Comparison of ENCODE assay signal across 7 mouse cellular contexts in the genomic region with DNA sequence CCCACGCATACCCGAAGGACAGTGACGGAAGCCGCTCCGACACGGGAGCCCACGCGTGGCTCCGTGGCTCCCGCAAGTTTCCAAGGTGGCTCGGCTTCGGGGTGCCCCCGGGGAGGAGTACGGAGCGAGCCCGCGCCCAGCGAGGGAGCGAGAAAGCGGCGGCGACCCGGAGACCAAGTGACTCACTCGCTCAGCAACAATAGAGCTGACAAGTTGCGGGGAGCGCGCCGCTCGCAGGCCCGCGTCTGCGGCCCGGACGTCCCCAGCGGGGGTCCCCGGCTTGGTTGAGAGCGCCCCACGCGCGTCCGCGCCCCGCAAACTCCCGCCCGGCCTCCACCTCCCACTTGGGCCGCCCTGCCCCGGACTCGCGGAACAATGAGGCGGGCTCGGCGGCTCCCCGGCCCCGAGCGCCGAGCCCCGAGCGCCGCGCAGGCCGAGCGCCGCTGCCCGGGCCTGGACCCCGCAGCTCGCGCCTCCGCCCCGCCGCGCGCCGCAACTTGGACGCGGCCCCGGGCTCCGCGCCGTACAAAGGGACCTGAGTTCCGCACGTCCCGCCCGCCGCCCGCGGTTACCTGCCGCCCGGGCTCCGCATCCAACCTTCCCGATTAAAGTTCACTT. TPM values are rescaled to one million over a fixed set of nuclear protein-coding genes. Genes with fewer than 3 reads are reported as not detected.
DNase-seq lines count a peak whose midpoint lies in the region; ATAC-seq lines count a peak whose summit lies in the region.

No protein-coding gene starts in this region.

- peaks cover 27% of the 10 kb centered on the region for H3K4me1 ChIP-seq in embryonic facial prominence, embryonic 10.5 days
- H3K4me1 ChIP-seq in limb, embryonic 13.5 days, result peaks cover 18% of the 10 kb centered on the region
- H3K4me1 ChIP-seq in midbrain, embryonic 13.5 days (replicated peaks), result peaks cover 32% of the 10 kb centered on the region

- under 1% methylated on average over 90 of the region's 90 CpGs for WGBS in embryonic facial prominence, embryonic 10.5 days
- under 1% methylated on average over 68 of the region's 90 CpGs for WGBS in limb, embryonic 13.5 days
- under 1% methylated on average over 82 of the region's 90 CpGs for WGBS in midbrain, embryonic 13.5 days

- H3K4me2 ChIP-seq in limb, embryonic 13.5 days (replicated peaks), result peak overlapping the region; percentile 70
- peak overlapping the region; percentile 70 for H3K4me2 ChIP-seq in midbrain, embryonic 13.5 days (replicated peaks)

- peak; percentile 68 for ATAC-seq in limb, embryonic 13.5 days (ENCODE audit: low FRiP score, low read depth)
- peak; percentile 84 for ATAC-seq in midbrain, embryonic 13.5 days

- peak overlapping the region; percentile 100 for H3K9ac ChIP-seq in limb, embryonic 13.5 days
- peak overlapping the region; percentile 98 for H3K9ac ChIP-seq in midbrain, embryonic 13.5 days (replicated peaks)

- H3K27ac ChIP-seq in embryonic facial prominence, embryonic 10.5 days (replicated peaks), result peak overlapping the region; percentile 100
- H3K27ac ChIP-seq in limb, embryonic 13.5 days, result peak overlapping the region; percentile 99
- H3K27ac ChIP-seq in midbrain, embryonic 13.5 days, result peak overlapping the region; percentile 94

- peak overlapping the region; percentile 97 for H3K4me3 ChIP-seq in embryonic facial prominence, embryonic 10.5 days
- H3K4me3 ChIP-seq in limb, embryonic 13.5 days, result peak overlapping the region; percentile 95
- peak overlapping the region; percentile 79 for H3K4me3 ChIP-seq in midbrain, embryonic 13.5 days (replicated peaks)

- peaks cover 26% of the 10 kb centered on the region for H3K36me3 ChIP-seq in embryonic facial prominence, embryonic 10.5 days (replicated peaks)
- peaks cover 10% of the 10 kb centered on the region for H3K36me3 ChIP-seq in limb, embryonic 13.5 days
- H3K36me3 ChIP-seq in midbrain, embryonic 13.5 days, result 0 out of 2 replicates have a peak, but pooled peaks cover 3% of the 10 kb centered on the region

- H3K9me3 ChIP-seq in embryonic facial prominence, embryonic 10.5 days, result no peaks in the 10 kb centered on the region
- no peaks in the 10 kb centered on the region for H3K9me3 ChIP-seq in limb, embryonic 13.5 days
- no peaks in the 10 kb centered on the region for H3K9me3 ChIP-seq in midbrain, embryonic 13.5 days

- peaks cover 10% of the 10 kb centered on the region; the same call in 1 of the 2 replicates for H3K27me3 ChIP-seq in embryonic facial prominence, embryonic 10.5 days (replicated peaks; ENCODE audit: low read depth, poor library complexity, severe bottlenecking)
- H3K27me3 ChIP-seq in limb, embryonic 13.5 days, result no peaks in the 10 kb centered on the region
- H3K27me3 ChIP-seq in midbrain, embryonic 13.5 days, result no peaks in the 10 kb centered on the region

- peak; percentile 84 for DNase-seq in adrenal gland, postnatal 14 days
- peak; percentile 82 for DNase-seq in embryonic facial prominence, embryonic 10.5 days (ENCODE audit: low spot score)
- DNase-seq in heart, adult 11 months, result peak; percentile 96
- DNase-seq in kidney, adult 11 months, result peak; percentile 21
- DNase-seq in spleen, adult 18-20 months, result peak; percentile 42 to 61

RNA-seq across cellular contexts. Expression of a gene that starts 0.6 kb away (rescaled TPM):
- 82.7 and 103 TPM in 2 replicates for total RNA-seq in adrenal gland, postnatal 14 days (2021)
- 160 and 169 TPM in 2 replicates for polyA plus RNA-seq in embryonic facial prominence, embryonic 10.5 days (2016; fragmentation: Nextera tagmentation; extraction: Ambion mirVana)
- 118 and 125 TPM in 2 replicates for polyA plus RNA-seq in limb, embryonic 13.5 days (2015; fragmentation: Nextera tagmentation; extraction: Ambion mirVana)
- polyA plus RNA-seq in midbrain, embryonic 13.5 days (2015; fragmentation: Nextera tagmentation; extraction: Ambion mirVana), result 116 and 140 TPM in 2 replicates

Comparison
In these comparisons a context has a peak if more than half of its experiments do, and no peak if none do; other contexts are left out.
1. Peak in every context shown above with its lines: DNase-seq, ATAC-seq, H3K4me3 ChIP-seq and H3K27ac ChIP-seq.
2. DNase-seq: peak in every context shown above with its lines; median percentile 96 in heart, adult 11 months; 84 in adrenal gland, postnatal 14 days; 82 in embryonic facial prominence, embryonic 10.5 days; 52 in spleen, adult 18-20 months; 21 in kidney, adult 11 months.